Mouse (Mus musculus) hindbrain, embryonic 15.5 days (tissue): ENCODE measurements around the gene Serpinh1. TPM values are rescaled to one million over a fixed set of nuclear protein-coding genes. Genes with fewer than 3 reads are reported as not detected.

Experiments used
- polyA plus RNA-seq: library from polyadenylated mRNA; unstranded; fragments of >200 nt; fragmentation: Nextera tagmentation; extraction: Ambion mirVana; gene quantifications from 2 replicates; pipeline ENCODE4 v1.2.1, GENCODE M21; 2015

Gene Serpinh1
- polyA plus RNA-seq, 1 experiment from 2014 or later: 286 TPM

Other genes starting within 250 kb of the Serpinh1 start
- 14.6 and 16.8 TPM in 2 replicates for gene Uvrag, start 212.1 kb downstream of the Serpinh1 start, polyA plus RNA-seq
- gene Dgat2, start 170.5 kb downstream of the Serpinh1 start, polyA plus RNA-seq: 18.9 and 22.1 TPM in 2 replicates
- gene Mogat2, start 114.6 kb downstream of the Serpinh1 start, polyA plus RNA-seq: 1.3 TPM in 2 replicates
- gene Map6, start 85.8 kb downstream of the Serpinh1 start, polyA plus RNA-seq: 139 and 155 TPM in 2 replicates
- 43.8 and 49.3 TPM in 2 replicates for gene Gdpd5, start 28.2 kb upstream of the Serpinh1 start, polyA plus RNA-seq
- 5.0 and 7.3 TPM in 2 replicates for gene Klhl35, start 112.8 kb upstream of the Serpinh1 start, polyA plus RNA-seq
- gene Rps3, start 130.5 kb upstream of the Serpinh1 start, polyA plus RNA-seq: 401 and 427 TPM in 2 replicates
- gene Arrb1, start 182.2 kb upstream of the Serpinh1 start, polyA plus RNA-seq: 17.5 and 19.1 TPM in 2 replicates